Mouse (Mus musculus) megakaryocyte, adult 5-6 weeks (primary cell): Measurements from ENCODE around the gene Cers6. TPM values are rescaled to one million over a fixed set of nuclear protein-coding genes. Genes with fewer than 3 reads are reported as not detected.

Experiments
- ATAC-seq: 2 replicates; pipeline ENCODE4 v1.8.0; 2016; ENCODE audit warnings: mild to moderate bottlenecking, inconsistent platforms; ENCODE audit not compliant: poor library complexity, severe bottlenecking
- total RNA-seq, 2 experiments: library from RNA; stranded (forward) in 1 of 2; stranded (reverse) in 1 of 2; fragments of 153-499, 151-499 nt in 1 of 2; fragments of 221-1000, 200-1000 nt in 1 of 2; gene quantifications; 2 replicates each; pipeline versions ENCODE4 v1.2.3 to v1.2.4; 2015 to 2017

Cers6 gene
- total RNA-seq, 2 experiments from 2014 or later: 64.6 to 146 TPM

DNA sequence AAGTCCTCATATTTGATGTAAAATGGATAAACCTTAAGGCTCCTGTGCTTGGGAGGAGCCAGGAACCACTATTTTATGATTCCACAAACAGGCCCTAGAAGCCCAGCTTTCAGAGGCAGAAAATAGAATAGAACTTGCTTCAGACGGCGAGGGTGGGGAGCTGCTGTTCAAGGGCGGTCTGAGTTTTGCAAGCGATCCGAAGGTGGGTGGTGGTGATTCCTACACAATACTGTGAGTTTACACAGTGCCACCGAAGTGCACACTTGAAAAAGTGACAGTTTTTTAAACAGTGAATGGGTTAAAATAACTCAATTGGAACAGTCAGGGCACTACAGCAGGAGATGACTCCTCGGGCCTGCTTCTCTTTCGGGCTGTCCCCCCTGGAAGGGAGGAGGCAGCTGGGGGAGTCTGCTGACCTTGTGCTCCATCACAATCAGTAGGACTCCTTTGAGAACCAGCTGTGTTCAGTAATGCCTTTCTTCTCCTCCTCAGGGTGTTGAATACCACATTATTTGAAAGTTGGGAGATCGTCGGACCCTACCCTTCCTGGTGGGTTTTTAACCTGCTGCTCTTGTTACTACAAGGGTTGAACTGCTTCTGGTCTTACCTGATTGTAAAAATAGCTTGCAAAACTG lies 243.4 kb downstream of the Cers6 start:
- no peak for ATAC-seq

DNA sequence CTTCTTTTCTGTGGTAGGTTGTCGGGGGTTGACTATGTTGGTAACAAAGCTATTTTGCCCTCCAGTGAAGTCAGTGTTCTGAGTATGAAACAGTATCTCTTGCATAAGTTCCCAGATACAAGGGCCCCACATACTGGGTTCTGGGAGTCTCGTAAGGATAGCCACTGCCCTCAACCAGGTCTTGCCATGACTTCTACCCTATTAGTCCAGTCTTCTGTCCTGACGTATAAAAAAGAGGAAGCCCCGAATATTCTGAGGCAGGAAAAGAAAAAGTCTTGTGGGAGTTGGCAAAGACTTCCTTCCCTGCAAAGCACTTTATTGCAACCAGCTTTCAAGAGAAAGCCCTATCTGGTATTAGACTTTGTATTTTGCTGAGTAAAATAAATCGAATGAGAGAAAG lies 248.0 kb downstream of the Cers6 start:
- ATAC-seq: peak; percentile 65

DNA sequence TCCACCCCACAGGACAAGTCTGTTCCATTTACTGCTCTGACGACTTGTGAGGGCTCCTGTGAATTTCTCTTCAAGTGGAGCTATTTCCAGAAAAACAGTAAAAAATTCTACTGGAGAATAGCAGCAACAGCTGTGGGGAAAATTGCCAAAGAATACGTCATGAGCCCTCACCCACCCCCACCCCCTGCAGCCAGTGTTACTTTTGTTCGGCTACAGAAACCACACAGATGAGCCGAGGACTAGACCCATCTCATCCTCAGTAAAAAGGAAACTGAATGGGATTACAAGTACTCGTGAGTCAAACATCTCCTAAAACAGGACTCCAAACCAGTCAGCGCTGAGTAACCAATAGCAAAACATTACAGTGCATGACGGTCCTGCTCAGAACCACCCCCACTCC lies 248.5 kb downstream of the Cers6 start:
- no peak for ATAC-seq

DNA sequence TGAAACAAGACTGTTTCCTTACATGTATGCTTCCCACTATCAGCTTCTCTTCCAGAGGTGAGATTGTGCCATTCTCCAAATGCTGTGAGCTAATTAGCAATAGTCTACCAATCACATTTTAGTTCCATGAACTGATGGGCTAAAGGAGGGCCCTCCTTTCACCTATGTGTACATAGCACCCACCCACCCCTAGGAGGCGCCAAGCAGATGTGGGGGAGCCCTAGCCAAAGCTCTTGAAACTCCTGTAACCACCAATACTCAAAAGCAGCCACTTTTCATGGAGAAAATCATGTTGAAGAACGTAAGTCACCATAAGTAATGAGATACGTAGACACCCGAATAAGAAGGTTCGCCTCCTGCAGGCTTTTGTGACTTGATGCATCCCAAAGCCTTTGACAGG lies 251.4 kb downstream of the Cers6 start:
- ATAC-seq: no peak

DNA sequence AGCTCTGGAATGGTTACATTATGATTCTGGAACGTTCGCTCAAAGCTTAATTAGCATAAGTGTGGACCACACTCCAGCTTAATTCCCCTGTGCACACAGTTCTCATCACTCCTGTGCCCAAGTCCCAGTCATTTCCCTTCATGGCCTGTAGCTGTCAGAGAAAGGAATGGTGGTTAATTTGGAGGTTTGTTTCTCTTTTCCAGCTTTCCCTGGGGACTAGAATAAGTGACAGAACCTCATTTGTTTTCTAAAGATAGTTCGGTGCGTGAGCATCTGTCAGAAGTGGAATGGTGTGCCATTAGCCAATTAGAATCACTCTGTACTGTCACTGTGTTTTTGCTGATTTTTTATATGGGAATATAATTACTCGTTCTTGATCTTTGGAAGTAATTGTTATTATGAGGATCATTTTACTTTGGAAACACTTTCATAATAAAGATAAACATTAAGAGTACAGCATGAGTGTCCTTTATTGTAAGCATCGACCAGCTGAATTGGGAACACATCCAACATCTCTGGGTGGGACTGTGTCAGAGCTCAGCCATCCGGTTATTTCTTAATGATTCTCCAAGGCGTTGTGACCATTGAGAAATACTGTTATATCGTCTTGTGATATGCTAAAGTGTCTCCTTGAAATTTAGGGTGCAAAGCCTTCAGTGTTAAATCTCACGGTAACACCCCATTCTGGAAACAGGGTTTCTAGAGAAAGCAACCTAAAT lies 252.7 kb downstream of the Cers6 start:
- no peak for ATAC-seq

DNA sequence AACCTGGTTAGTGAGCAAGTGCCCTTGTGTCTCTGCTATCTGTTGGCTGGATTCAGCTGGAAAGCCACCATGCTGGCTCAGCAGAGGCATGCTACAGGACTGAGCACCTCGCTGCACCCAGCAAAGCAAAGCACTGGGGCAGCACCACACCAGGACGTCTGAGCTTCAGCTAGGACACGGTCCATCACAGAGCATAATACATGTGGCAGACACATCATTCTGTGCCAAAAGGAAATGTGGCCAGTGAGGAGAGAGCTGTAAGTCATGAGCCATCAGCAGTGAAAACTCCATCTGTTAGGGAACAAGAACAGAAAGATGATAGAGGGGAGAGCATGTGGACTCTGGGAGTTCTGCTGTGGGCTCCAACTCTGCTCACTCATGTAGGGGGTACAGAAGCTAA lies 254.7 kb downstream of the Cers6 start:
- no peak for ATAC-seq

GRCm38 (mm10) chr2:69116767-69117166 lies 255.5 kb downstream of the Cers6 start:
- no peak for ATAC-seq

GRCm38 (mm10) chr2:69118994-69119393 lies 257.8 kb downstream of the Cers6 start:
- no peak for ATAC-seq

DNA sequence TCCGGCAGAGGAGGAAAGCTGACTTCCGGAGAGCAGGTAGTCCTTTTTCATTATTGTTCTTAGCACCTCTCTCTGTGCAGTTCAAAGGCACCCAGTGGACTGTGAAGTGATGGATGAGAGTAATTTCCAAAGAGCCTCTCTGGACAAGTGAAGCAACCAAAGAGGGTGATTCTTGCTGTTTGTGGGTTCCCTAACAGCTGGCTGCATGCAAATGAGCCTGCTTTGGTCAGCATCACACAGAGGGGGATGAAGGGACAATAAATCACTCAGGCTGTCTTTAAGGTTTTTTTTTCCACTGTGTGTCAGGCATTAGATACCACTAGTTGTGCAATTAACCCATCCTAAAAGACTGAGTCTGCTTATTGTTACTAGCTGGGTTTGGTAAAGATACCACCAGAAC lies 258.5 kb downstream of the Cers6 start:
- no peak for ATAC-seq

- no peak for ATAC-seq
These were observed 260.4 kb downstream of the Cers6 start for GRCm38 (mm10) chr2:69121681-69122080.

GRCm38 (mm10) chr2:69125425-69125824 lies 264.2 kb downstream of the Cers6 start:
- ATAC-seq: no peak

GRCm38 (mm10) chr2:69128321-69128720 lies 267.1 kb downstream of the Cers6 start:
- ATAC-seq: peak; percentile 43; the same call in 1 of the 2 replicates

DNA sequence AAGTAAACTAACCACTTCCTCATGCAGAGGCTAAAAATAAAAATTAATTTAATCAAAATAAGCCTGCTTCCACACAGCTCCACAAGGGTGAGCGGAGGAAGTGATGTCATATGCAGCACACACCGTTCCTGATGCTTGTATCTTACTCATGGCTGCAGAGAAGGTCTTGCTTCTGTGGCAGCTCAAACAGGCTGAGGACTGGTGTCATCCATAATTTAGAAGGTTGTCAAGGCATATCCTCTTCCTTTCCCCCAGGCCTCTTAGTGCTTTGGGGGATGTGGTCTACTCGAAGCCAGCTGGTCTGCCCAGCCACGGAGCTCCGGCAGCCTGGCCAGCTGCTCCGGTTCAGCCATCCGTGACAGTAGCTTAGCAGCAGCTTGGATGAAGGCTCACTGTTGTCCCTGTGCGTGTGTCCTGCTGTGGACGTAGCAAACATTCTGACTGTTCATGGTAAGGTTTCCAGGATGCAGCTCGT lies 267.7 kb downstream of the Cers6 start:
- ATAC-seq: peak; percentile 80

- no peak for ATAC-seq
These were observed 268.4 kb downstream of the Cers6 start for GRCm38 (mm10) chr2:69129425-69130210.

- ATAC-seq: no peak
These were observed 270.8 kb downstream of the Cers6 start for GRCm38 (mm10) chr2:69132046-69132445.

DNA sequence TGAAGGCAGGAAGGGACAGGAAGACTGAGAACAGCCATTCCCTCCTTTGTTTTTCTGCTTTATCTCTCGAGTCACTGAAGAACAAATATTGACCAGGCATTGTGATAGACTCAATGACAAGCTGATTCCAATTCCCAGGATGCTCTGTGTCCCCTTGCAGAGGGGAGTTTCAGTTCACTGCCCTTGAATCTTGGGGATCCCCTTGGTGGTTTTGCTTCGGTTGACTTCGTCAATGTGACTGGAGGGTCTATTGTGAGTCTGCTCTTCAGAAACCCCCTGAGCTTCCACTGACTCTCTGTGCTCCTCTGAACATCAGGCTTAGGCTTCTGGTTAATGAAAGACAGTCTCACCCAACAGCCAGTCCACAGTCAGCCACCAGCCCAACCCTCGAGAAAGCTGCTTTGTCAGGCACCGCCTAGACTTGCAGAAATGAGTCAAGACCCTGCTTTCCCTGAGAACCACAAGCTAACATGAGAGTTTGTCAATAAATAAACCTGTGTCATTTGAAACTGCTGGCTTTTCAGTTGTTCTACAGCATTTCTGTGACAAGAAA lies 271.3 kb downstream of the Cers6 start:
- ATAC-seq: no peak

DNA sequence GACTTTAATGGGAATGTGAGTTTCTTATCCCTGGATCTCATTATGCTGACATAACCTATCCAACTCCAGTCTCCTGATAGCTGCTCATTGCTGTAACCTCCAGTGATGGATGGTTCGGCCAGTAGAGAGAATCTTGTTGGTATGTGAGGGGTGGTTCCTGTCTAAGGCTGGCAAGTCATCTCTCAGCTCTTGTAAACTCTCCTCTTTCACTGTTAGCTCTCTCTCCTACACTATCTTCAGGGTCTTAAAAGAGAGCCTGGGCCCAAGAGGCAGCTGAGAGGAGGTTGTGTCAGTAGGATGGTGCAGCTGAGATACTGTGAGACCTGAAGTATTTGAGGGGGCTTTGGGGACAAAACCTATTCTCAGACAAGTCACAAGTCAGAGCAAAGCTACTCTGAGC lies 272.9 kb downstream of the Cers6 start:
- ATAC-seq: no peak

GRCm38 (mm10) chr2:69134937-69135336 lies 273.7 kb downstream of the Cers6 start:
- peak; percentile 25 for ATAC-seq

DNA sequence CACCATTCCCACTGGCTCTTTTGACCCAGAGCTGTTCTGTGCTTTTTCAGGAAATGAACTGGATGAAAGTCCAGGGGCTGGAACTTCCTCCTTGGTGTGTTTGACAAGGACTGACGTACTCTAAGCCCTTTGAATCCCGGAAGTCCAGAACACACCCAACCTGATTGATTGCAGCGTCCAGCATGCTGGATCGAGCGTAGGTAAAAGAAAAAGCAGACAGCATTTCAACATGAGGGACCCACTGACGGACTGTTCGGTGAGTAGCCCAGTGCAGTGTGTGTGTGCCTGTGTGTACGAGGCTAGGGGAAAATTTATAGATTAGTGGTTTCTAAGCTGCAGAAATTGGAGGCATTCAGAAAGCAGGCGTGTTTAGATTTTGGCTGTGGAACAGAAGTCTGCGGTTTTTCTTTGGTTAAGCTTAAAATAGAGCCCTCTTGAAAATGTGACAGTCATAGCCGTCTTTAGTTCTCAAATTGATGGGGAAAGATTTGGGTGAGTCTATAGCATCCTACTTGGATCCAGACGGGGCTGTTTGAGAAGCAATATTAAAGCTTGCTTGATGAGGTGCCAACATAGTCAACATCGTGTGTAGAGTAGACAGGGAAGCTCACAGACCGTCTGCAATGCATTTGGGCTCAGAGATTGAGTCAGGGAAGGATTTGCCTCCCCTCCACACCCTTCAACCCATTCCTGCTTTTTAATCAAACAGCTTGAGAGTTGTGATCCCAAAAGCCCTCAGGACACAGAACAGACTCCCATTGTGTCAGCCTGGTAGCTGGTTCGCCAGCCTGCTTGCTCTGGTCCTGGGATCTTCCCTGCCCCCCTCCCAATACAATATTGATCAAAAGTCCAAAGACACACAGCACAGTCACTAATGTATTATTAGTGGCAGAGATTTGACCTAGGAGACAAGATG lies 274.7 kb downstream of the Cers6 start, which contains the start of gene Nostrin:
TSS of gene Nostrin (plus strand) at position 140 of the 916 bp plus-strand sequence.
- ATAC-seq: peak; percentile 90

GRCm38 (mm10) chr2:69137406-69138084 lies 276.3 kb downstream of the Cers6 start:
- ATAC-seq: no peak
